Mouse (Mus musculus): ENCODE results near the gene Aco2. TPM values are rescaled to one million over a fixed set of nuclear protein-coding genes. Genes with fewer than 3 reads are reported as not detected.

Aco2 gene
- total RNA-seq, 2 experiments from 2014 or later: 650 to 720 TPM

- no peak for DNase-seq (ENCODE audit: low spot score in 2 of 2)
Observed at GRCm38 (mm10) chr15:81941010-81941409, 68.9 kb downstream of the Aco2 start.

DNA sequence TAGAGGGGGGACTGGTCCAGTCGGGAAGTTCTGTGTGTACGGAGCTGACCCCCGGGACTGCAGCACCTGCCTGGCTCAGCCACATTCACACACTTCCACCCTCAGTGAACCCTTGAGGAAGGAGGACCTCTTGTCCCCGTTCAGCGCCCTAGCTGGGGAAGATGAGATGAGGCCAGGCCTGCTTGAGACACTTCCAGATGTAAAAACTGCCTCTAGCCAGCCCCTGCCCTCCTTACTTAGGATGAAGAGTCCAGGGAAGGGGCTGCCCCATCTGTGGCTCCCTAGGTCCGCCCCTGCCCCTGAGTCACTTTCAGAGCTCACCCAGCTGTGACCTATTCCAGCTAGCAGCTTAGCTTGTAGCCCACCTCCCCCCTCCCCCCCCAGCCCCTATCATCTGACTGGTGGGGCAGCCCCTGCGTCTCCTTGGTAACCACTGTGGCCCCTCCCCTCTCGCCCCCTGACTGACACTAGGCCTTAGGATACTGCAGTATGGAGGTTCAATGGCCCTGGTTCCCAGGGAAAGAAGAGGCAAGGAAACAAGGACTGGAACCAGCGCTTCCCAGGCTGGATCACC is 71.2 kb downstream of the Aco2 start:
- no peak for DNase-seq (ENCODE audit: low spot score in 2 of 2)

DNA sequence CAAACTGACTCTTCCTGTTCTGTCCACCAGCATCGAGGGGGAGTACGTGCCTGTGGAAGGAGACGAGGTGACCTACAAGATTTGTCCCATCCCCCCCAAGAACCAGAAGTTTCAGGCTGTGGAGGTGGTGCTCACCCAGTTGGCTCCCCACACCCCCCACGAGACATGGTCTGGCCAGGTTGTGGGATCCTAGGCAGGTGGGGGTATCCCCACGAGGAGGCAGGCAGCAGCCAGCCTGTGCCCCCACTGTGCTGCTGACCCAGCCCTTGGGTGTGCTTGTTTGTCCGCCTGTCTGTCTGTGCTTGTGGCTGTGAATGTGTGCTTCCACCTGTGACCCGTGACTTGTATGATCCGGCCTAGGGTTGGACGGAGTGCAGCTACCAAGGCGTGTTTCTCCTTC is 77.0 kb downstream of the Aco2 start:
- DNase-seq (ENCODE audit: low spot score in 2 of 2): no peak

- no peak for DNase-seq (ENCODE audit: low spot score in 2 of 2)
Observed at GRCm38 (mm10) chr15:81949476-81950131, 77.5 kb downstream of the Aco2 start.

GRCm38 (mm10) chr15:81950716-81951115 is 78.6 kb downstream of the Aco2 start:
- no peak for DNase-seq (ENCODE audit: low spot score in 2 of 2)

GRCm38 (mm10) chr15:81951159-81951558 is 79.0 kb downstream of the Aco2 start:
- DNase-seq (ENCODE audit: low spot score in 2 of 2): no peak

DNA sequence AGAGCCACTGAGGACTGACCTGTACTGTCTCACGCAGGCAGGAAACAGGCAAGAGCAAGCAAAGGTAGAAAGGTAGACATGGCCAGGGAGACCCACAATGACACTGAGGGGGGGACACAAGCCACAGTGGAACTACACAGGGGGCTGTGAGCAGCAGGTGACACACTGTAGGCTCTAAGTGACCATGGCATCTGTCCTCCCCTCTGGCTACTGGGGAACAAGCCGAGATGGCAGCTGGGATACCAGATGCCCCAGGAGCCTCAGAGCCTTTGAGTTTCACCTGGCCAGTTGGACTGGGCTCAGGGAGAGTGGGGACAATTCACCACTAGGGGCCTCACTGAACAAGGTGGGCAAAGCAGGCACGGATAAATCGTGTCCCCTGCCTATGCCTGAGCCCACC is 80.2 kb downstream of the Aco2 start:
- DNase-seq (ENCODE audit: low spot score in 2 of 2): no peak

DNA sequence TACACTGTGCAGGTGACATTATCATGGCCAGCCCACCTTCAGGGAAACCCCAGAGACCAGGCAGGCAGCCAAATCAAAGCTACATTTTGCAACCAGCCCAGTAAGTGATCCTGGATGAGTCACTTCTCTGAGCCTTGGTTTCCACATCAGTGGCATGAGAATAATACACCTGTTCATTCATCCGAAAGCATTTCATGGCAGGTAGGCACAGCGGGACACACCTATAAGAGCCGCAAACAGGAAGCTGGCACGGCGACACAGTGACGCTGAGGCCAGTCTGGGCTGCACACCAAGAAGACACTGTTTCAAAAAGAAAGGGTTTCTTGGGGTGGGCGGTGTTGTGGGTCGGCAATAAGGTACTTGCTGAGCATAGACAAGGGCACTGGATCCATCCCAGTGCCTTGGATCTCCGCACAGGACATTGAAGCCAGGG is 82.1 kb downstream of the Aco2 start:
- DNase-seq (ENCODE audit: low spot score in 2 of 2): no peak

- no peak for DNase-seq (ENCODE audit: low spot score in 2 of 2)
Observed at GRCm38 (mm10) chr15:81954716-81955115, 82.6 kb downstream of the Aco2 start.

GRCm38 (mm10) chr15:81955414-81955813 is 83.3 kb downstream of the Aco2 start:
- DNase-seq (ENCODE audit: low spot score in 2 of 2): no peak

DNA sequence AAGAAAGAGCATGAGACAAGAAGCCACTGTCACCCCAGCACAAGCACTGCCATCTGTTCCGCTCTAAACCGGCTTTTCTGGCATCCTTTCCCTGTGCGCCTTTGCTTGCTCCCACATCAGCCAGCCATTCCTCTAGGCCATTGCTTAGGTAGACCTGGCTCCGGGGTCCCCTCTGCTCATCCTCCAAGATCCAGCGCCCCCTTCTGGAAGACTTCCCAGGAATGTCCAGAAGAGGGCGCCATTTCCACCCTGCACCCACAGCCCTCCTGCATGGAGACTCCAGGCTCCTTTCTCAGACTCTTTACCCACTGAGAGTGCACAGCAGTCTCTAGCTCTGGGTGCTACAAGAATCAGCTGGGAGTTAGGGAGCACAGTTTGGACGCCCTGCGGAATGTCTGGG is 84.3 kb downstream of the Aco2 start:
- DNase-seq (ENCODE audit: low spot score in 2 of 2): peak in 1 of 2 experiments; percentile 47

DNA sequence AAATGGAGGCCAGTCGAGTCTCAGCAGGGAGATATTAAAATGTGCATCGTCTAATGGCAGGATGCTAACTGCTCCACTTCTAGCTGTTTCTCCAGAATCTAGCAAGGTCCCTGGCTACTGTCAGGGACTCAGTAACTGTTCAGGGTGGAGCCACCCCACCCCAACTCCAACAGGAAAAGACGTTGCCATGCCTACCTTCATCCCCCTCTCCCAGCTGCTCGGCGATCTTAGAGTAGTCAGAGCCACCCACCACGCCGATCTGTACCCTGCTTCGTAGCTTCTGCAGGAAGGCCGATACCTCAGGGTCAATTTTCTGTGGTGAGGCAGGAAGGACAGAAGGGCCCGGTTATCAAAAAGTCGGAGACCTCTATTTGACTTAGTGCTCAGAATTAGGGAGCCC is 85.5 kb downstream of the Aco2 start:
- no peak for DNase-seq (ENCODE audit: low spot score in 2 of 2)

- DNase-seq (ENCODE audit: low spot score in 2 of 2): no peak
Observed at GRCm38 (mm10) chr15:81958906-81959305, 86.8 kb downstream of the Aco2 start.

DNA sequence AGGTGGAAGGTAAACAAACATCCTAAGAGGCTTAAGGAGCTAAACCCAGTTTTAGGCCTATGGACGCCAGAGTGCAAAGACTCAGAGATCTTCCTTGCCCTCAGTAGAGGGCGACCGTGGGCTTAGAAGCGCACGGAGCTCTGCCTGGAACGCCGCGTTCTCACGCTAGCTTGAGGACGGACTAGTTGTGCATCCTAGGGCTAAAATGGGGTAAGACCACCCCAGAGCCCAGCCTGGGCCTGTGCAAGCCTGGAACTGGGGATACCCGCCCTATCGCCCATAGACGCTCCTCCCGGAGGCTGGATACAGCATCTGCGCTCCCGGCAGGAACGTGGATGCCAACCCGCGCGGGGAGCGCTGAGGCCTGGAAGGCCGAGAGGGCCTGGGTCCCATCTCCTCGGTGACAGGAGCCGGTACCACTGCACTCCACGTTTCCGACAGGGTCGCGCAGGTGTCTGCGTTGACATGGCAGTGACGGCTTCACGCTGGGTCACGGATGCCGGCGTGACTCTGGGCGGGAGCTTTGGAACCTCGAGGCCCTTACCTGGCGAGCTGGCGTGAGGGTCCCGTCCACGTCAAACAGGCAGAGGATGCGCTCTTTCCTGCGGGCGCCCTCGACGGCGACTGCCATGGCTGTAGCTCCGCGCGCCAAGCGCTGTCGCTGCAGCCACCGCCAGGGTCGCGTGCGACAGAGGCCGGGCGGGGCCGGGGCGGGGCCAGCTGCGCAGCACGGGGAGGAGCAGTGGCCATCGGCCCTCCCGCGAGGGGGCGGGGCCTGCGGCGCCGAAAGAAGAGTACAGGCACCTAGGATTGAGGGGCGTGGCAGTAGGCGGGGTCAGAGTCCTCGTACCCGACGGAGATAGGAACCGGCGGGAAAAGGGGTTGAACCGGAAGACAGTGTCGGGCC is 88.3 kb downstream of the Aco2 start, which contains the start of gene Pmm1:
Gene Pmm1 (minus strand): TSS at position 760 of the 907 bp plus-strand sequence.
- peak; percentile 94 to 99 for DNase-seq (ENCODE audit: low spot score in 2 of 2)

DNA sequence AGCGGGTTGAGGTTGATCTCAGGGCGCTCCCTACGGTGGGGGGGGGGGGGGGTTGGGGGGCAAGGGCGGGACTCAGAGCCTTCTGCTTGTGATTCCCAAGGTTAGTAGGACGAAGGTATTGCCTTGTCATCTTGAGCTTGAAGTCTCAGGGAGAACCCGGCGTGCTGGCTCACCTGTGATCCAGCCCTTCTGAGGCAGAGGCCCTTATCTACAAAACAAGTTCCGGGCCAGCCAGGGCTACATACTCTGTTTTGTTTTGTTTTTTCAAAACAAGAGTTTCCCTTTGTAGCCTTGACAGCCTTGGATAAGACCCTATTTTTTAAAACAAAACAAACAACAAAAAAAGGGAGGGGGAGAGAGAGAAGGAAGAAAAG is 89.0 kb downstream of the Aco2 start:
- DNase-seq (ENCODE audit: low spot score in 2 of 2): no peak

DNA sequence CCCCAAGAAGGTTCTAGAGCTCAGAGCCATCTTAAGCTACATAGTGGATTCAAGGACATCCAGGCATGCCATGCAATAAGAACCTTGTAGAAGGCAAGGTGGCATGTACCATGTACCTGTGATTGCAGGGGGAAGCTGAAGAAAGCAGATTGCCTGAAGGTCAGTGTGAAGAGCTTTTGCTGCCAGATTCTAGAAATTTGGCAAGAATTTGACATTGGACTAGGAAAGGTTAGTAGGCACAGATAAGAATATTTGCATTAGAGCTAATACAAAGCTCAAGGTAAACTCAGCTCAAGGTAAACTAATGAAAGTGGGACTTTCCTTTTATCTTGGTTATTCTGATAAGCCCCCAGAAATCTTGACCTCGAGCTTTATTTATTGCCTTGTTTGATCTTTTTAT is 92.2 kb downstream of the Aco2 start:
- DNase-seq (ENCODE audit: low spot score in 2 of 2): no peak

Other genes with a start within 250 kb of the Aco2 start
- 10 to 100 TPM in 1 of 2 experiments, 1 to 10 TPM in 1; 8.1 to 10.9 TPM for gene L3mbtl2, start 208.4 kb upstream of the Aco2 start, total RNA-seq (2021)
- gene Chadl, start 175.0 kb upstream of the Aco2 start, total RNA-seq (2021): 1 to 10 TPM; 3.7 to 5.2 TPM
- 10 to 100 TPM; 54.8 to 54.9 TPM for gene Zc3h7b, start 127.3 kb upstream of the Aco2 start, total RNA-seq (2021)
- 10 to 100 TPM; 37.9 to 38.5 TPM for gene Rangap1, start 126.8 kb upstream of the Aco2 start, total RNA-seq (2021)
- gene Tef, start 69.9 kb upstream of the Aco2 start, total RNA-seq (2021): 100 to 1,000 TPM; 112 to 117 TPM
- gene Tob2, start 13.5 kb upstream of the Aco2 start, total RNA-seq (2021): 10 to 100 TPM; 34.5 to 44.1 TPM
- 10 to 100 TPM; 48.9 to 55.8 TPM for gene Phf5a, start 398 bp upstream of the Aco2 start, total RNA-seq (2021)
- 10 to 100 TPM; 14.1 to 16.5 TPM for gene Polr3h, start 53.9 kb downstream of the Aco2 start, total RNA-seq (2021)
- 1 to 10 TPM; 9.1 to 9.4 TPM for gene Csdc2, start 64.5 kb downstream of the Aco2 start, total RNA-seq (2021)
- gene Pmm1, start 88.6 kb downstream of the Aco2 start, total RNA-seq (2021): 10 to 100 TPM; 20.3 to 21.6 TPM
- gene 1700029P11Rik, start 108.2 kb downstream of the Aco2 start, total RNA-seq (2021): not detected
- gene Xrcc6, start 115.5 kb downstream of the Aco2 start, total RNA-seq (2021): 10 to 100 TPM; 26.2 to 28.6 TPM
- gene Desi1, start 161.6 kb downstream of the Aco2 start, total RNA-seq (2021): 10 to 100 TPM; 21.9 to 23.9 TPM
- gene Snu13, start 175.3 kb downstream of the Aco2 start, total RNA-seq (2021): 10 to 100 TPM; 60.2 to 64.0 TPM
- gene 4930407I10Rik, start 186.8 kb downstream of the Aco2 start, total RNA-seq (2021): not detected
- under 1 TPM in 1 of 2 experiments, not detected in 1; 0.16 TPM for gene Mei1, start 197.7 kb downstream of the Aco2 start, total RNA-seq (2021)